ENCODE assay signal across 10 mouse cellular contexts in genomic region chr13:52254185-52254584, GRCm38 (mm10).
A peak's percentile ranks its signal among the peaks of the same experiment; 100 is the strongest.
DNase-seq lines count a peak whose midpoint lies in the region; ATAC-seq lines count a peak whose summit lies in the region.
"Had no signal": no experiment of that assay in that cellular context is flagged by ENCODE, and none has a peak within 500 bp of the region (broad histone marks: within the 10 kb centered on the region; RNA-seq: fewer than 3 reads in every experiment).

No protein-coding gene starts in this region.

- DNase-seq in intestine, embryonic 14.5 days (ENCODE audit: low spot score): peak; percentile 79
- DNase-seq in ES-CJ7 (ENCODE audit: low read depth, low spot score): peak; percentile 71
- peak; percentile 33 for DNase-seq in cerebellum, adult 11-12 months
- DNase-seq in frontal cortex, postnatal 36 days (ENCODE audit: low spot score in 2 of 2): peak; percentile 33 to 65
- DNase-seq in limb, embryonic 10.5 days (ENCODE audit: low spot score): peak; percentile 54
- peak; percentile 49 for DNase-seq in retina, adult 2 months (ENCODE audit: low read depth, low spot score)
- DNase-seq in urinary bladder, adult 2 months (ENCODE audit: low spot score): no peak

- no peak overlapping the region for H3K27ac ChIP-seq in intestine, embryonic 14.5 days (ENCODE audit: low read depth)
- H3K27ac ChIP-seq in intestine, embryonic 16.5 days (ENCODE audit: low read length): no peak overlapping the region
- H3K27ac ChIP-seq in limb, embryonic 10.5 days: no peak overlapping the region
- H3K27ac ChIP-seq: limb, embryonic 12.5 days; stomach, embryonic 15.5 days had no signal

- no peaks in the 10 kb centered on the region for H3K4me1 ChIP-seq in intestine, embryonic 14.5 days (replicated peaks; ENCODE audit: control insufficient read depth, insufficient read depth, low read length)
- H3K4me1 ChIP-seq in intestine, embryonic 16.5 days (ENCODE audit: control insufficient read depth, insufficient read depth, low read length): no peaks in the 10 kb centered on the region; the same call in 1 of the 2 replicates
- peaks cover 15% of the 10 kb centered on the region for H3K4me1 ChIP-seq in limb, embryonic 10.5 days
- H3K4me1 ChIP-seq: stomach, embryonic 15.5 days had no signal

- H3K36me3 ChIP-seq in intestine, embryonic 14.5 days (ENCODE audit: control insufficient read depth, insufficient read depth, low read length): no peaks in the 10 kb centered on the region
- H3K36me3 ChIP-seq in intestine, embryonic 16.5 days (ENCODE audit: control insufficient read depth, insufficient read depth, low read length): no peaks in the 10 kb centered on the region
- H3K36me3 ChIP-seq in limb, embryonic 10.5 days: no peaks in the 10 kb centered on the region
- H3K36me3 ChIP-seq: limb, embryonic 12.5 days; stomach, embryonic 15.5 days had no signal

- H3K9me3 ChIP-seq in intestine, embryonic 14.5 days (ENCODE audit: control insufficient read depth, low read length): no peaks in the 10 kb centered on the region
- no peaks in the 10 kb centered on the region for H3K9me3 ChIP-seq in intestine, embryonic 16.5 days (ENCODE audit: control insufficient read depth, low read length)
- no peaks in the 10 kb centered on the region for H3K9me3 ChIP-seq in limb, embryonic 10.5 days (replicated peaks)
- H3K9me3 ChIP-seq: limb, embryonic 12.5 days; stomach, embryonic 15.5 days had no signal

- no peaks in the 10 kb centered on the region for H3K27me3 ChIP-seq in intestine, embryonic 14.5 days (replicated peaks; ENCODE audit: control insufficient read depth, insufficient read depth, low read length)
- H3K27me3 ChIP-seq in intestine, embryonic 16.5 days (replicated peaks; ENCODE audit: control insufficient read depth, insufficient read depth, low read length): no peaks in the 10 kb centered on the region
- no peaks in the 10 kb centered on the region for H3K27me3 ChIP-seq in limb, embryonic 10.5 days (ENCODE audit: low read depth, poor library complexity, severe bottlenecking)
- H3K27me3 ChIP-seq: stomach, embryonic 15.5 days had no signal

- no peak overlapping the region for H3K9ac ChIP-seq in intestine, embryonic 14.5 days (ENCODE audit: low read length)
- no peak overlapping the region for H3K9ac ChIP-seq in intestine, embryonic 16.5 days (ENCODE audit: low read depth, low read length)
- H3K9ac ChIP-seq: limb, embryonic 12.5 days; stomach, embryonic 15.5 days had no signal

- no peak for ATAC-seq in intestine, embryonic 14.5 days (replicated peaks; ENCODE audit: low FRiP score, low TSS enrichment, low read depth)
- no peak for ATAC-seq in intestine, embryonic 16.5 days

- WGBS in intestine, embryonic 14.5 days: 11% methylated on average over 9 of the region's 9 CpGs
- 10% methylated on average over 9 of the region's 9 CpGs for WGBS in intestine, embryonic 16.5 days
- WGBS in limb, embryonic 10.5 days: 22% methylated on average over 9 of the region's 9 CpGs

- no peak overlapping the region for H3K4me3 ChIP-seq in intestine, embryonic 14.5 days (ENCODE audit: low read depth, low read length)
- H3K4me3 ChIP-seq in intestine, embryonic 16.5 days (ENCODE audit: low read length): no peak overlapping the region
- no peak overlapping the region for H3K4me3 ChIP-seq in limb, embryonic 10.5 days
- H3K4me3 ChIP-seq: limb, embryonic 12.5 days; stomach, embryonic 15.5 days had no signal

- H3K4me2 ChIP-seq in intestine, embryonic 14.5 days (ENCODE audit: low read length): no peak overlapping the region
- no peak overlapping the region for H3K4me2 ChIP-seq in intestine, embryonic 16.5 days (ENCODE audit: low read depth, low read length)
- H3K4me2 ChIP-seq: limb, embryonic 12.5 days; stomach, embryonic 15.5 days had no signal
